Mouse (Mus musculus) thymus, postnatal 10 days (tissue): ENCODE data around the gene Bgn.

Source experiments
- DNase-seq, 2 experiments: peaks; one replicate each; pipeline ENCODE4 v3.0.0; 2021; ENCODE audit warnings: low spot score in 2 of 2

Gene Bgn

GRCm38 (mm10) chrX:73490186-73490585 is 6.8 kb downstream of the Bgn start:
- no peak for DNase-seq

GRCm38 (mm10) chrX:73490804-73491203 is 7.4 kb downstream of the Bgn start:
- no peak for DNase-seq

DNA sequence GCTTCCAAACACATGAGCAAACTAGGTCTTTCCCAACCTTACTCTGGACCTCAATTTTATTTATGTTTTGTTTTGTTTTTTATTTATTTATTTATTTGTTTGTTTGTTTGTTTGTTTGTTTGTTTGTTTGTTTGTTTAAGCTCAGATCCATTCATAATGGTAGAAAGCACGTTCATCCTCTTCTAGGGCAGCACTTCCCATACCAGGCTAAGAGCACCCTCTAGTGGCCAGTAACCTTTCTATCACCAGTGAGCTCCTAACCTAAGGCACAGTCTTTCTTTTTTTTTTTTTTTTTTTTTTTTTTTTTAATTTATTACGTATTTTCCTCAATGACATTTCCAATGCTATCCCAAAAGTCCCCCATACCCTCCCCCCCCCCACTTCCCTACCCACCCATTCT is 10.2 kb downstream of the Bgn start:
- peak; percentile 21 to 58 for DNase-seq

DNA sequence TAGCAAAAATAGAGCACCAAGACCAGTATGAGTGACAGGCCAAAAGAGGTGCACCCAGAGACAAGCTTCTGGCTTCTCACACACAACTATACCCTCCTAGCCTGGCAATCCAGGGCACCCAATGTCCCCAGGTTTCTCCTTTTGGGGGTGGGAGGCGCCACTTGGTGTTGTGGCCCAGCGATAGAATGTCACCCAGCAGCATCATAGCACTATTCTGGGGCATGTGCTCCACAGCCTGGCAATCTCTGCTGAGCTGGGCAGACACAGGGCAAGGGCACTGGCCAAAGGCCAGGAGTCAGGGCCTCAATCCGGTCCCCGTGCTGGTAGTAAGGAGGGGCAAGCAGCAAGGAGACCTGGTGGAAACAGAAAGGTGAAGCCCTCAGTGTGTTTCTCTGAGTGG is 13.3 kb downstream of the Bgn start:
- no peak for DNase-seq

DNA sequence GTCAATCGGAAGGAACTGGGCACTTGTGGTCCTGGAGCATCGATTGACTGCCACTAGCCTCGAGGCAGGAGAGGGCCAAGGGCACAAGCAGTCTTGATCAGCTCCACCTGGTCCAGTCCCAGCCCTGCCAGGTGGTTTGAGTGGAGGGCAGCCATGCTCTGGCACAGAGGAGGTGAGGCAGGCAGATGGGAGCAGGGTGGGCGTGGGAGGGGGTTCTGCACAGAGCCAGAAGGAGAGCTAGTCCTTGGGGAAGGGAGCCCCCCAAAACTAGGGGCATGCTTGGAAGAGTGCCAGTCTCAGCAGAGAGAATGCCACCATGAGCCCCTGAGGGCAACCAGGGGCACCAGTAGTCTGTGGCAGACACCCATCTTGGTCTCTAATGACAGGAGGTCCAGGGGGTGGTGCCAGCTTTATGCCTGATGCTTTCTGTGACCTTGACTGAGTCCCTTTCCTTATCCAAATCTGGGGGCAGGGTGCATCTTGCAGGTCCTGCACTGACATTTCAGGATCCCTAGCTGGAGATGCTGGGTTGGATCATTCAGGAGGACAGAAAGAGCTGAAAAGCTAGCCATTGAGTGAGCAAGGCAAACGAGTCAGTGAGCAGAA is 21.8 kb downstream of the Bgn start:
- DNase-seq, result no peak

DNA sequence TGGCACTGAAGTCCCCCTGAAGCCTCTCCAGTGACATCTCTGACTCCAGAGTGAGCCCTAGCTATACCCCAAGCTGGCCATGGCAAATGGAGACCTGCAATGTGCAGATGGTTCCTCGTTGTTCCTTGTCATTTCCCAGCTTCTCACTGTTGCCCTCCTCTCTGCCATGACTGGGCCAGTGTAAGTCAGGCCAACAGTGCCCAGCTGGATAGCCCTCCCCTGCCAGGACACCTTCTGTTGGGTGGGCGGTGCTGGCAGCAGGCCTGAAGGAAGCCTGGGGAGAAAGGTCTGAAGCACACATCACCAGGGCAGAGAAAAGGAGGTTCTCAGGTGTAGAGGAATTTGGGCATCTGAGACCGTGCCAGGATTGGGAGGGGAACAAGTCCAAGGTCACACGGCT is 23.2 kb downstream of the Bgn start:
- no peak for DNase-seq

DNA sequence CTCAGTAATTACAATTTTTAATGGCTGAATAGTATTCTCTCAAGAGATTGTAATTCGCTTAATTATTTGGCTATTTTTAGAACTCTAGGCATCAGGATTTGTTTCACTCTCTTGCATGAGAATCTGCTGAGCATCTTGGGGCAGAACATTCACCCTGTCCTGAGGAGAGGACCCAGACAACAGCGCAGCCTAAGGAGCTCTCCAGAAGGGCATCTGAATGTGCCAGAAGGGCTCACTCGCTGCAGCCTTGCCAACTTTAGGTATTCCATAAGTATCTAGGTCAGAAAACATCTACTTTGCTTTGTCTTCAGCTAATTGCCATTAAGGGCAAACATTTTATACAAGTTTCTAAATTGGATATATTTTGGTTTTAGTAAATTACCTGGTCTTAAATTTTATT is 25.8 kb downstream of the Bgn start:
- no peak for DNase-seq

DNA sequence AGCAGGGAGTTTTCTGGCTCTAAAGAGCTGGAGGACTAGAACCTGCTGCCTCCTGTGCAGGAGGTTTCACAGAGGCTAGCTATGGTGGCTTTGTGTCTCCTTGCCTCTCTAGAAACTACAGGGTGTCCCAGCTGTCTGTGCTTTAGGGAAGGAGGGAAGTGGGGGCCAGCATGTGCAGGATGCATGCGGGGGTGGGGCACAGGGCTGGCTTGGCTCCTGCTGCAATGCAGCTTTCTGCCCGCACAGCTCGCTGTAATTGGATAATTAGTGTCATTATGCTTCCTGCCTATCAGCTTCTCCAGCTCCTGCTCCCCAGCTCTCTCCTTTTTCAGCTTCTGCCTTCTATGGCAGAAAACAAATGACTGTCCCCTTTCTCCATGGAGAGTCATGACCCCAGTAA is 29.5 kb downstream of the Bgn start:
- DNase-seq, result no peak

GRCm38 (mm10) chrX:73516556-73516955 is 33.2 kb downstream of the Bgn start:
- DNase-seq, result no peak

- no peak for DNase-seq
Measured at GRCm38 (mm10) chrX:73517060-73517600, 33.7 kb downstream of the Bgn start.

GRCm38 (mm10) chrX:73520692-73521091 is 37.3 kb downstream of the Bgn start:
- DNase-seq, result no peak

GRCm38 (mm10) chrX:73524318-73525222 is 41.2 kb downstream of the Bgn start:
- no peak for DNase-seq

- DNase-seq, result no peak
Measured at GRCm38 (mm10) chrX:73525223-73526140, 42.1 kb downstream of the Bgn start.

DNA sequence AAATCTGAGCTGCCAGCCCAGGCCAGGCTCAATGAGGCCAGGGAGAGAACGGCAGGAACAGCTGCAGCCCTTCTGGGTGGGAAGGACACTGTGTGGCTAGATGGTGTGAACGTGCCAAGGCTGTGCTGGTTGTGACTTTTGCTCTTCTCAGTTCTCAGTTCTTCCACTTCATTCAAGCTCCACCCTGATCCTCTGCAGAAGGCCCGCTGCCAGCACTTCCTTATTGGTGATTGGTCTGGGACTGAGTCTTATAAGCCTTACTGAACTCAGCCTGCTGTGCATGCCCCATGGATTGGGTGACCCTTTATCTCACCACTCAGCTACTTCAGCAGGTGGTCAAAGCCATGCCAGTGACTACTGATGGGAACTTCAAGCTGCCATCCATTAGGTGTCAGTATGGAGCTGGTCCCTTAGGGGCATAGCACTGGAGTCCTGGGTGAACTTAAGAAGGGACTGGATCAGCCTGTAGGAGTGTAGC is 43.0 kb downstream of the Bgn start:
- peak in 1 of 2 experiments; percentile 4 for DNase-seq

DNA sequence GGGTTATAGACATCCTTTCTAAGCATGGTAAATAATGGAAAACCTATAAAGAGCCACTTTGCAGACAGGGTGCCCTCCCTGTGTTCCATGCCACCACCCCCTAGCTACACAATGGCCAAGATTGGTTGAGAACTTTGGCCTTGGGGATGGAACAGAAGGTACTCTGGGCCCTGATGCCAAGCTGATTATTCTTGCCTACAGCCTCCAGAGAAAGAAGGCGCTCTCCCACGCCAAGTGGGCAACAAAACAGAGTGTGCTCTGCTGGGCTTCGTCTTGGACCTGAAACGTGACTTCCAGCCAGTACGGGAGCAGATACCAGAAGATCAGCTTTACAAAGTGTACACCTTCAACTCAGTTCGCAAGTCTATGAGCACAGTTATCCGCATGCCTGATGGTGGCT is 54.5 kb downstream of the Bgn start:
- DNase-seq, result no peak

DNA sequence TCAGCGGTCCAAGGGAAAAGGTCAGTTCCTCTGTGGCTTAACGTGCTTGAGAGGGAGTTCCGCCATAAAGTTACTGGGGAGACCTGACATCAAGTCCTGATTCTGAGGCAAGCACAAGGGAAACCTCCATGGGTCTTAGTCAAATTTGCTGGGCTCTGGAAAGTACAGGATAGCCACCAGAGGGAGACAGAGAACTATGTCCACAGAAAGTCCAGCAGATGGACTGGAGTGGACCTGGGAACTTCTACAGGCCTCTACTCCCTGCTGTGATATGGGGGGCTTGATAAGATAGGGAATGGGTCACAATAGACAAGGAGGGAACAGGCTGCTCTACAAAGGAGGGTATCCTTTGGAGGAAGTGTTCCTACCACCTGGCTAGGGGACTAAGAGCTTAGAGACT is 59.9 kb downstream of the Bgn start:
- no peak for DNase-seq
